Mouse (Mus musculus) megakaryocyte, embryonic 14.5 days (primary cell): ENCODE measurements around the gene Clcnka.

Source experiments
- FLI1 ChIP-seq: IDR thresholded peaks from 2 replicates; pipeline ENCODE4 v1.6.1; 2012; ENCODE audit warnings: low read length, inconsistent platforms, mixed read lengths
- GATA1 ChIP-seq: IDR thresholded peaks from 3 replicates; pipeline ENCODE4 v1.6.1; 2012; ENCODE audit warnings: mixed read lengths, low read length, inconsistent platforms, borderline replicate concordance

DNA sequence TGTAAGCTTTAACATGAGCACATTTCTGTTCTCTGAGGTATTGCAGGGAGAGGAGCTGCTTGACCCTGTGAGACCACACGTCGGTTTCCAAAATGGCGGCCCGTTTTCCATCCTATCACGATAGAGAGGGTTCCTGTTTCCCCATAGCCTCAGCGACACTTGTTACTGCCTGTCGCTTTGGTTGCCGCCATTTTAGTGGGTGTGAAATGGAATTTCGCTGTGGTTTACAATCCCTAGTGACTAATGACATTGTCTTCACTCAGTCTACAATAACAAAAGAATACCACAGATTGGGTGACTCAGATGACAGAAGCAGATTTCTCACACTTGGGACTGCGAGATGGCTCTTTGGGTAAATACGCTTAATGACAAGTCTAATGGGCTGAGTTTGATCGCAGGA lies 53.3 kb downstream of the Clcnka start:
- TF ChIP-seq GATA1 (no peak), FLI1 (no peak)
